Mouse (Mus musculus) stomach, embryonic 15.5 days (tissue): ENCODE data around the gene Ttc7b. TPM values are rescaled to one million over a fixed set of nuclear protein-coding genes. Genes with fewer than 3 reads are reported as not detected.

Experiments
- ATAC-seq: fragments of 200-750 bp; cut with Nextera tagmentation; 2 replicates; pipeline ENCODE4 v1.8.0; 2017; ENCODE audit warnings: low read depth, moderate number of reproducible peaks, moderate TSS enrichment; ENCODE audit not compliant: insufficient read depth, low FRiP score
- H3K27ac ChIP-seq: fragments of 300-500 bp; sonication (generic); 2 replicates; pipeline ENCODE4 v1.5.1; 2015; ENCODE audit warnings: mild to moderate bottlenecking, inconsistent platforms
- H3K27me3 ChIP-seq: fragments of 300-500 bp; sonication (generic); replicated peaks from 2 replicates; pipeline ENCODE4 v1.6.1; 2015; ENCODE audit warnings: inconsistent platforms
- H3K36me3 ChIP-seq: fragments of 300-500 bp; sonication (generic); 2 replicates; pipeline ENCODE4 v1.6.1; 2015; ENCODE audit warnings: inconsistent platforms
- H3K4me1 ChIP-seq: fragments of 300-500 bp; sonication (generic); 2 replicates; pipeline ENCODE4 v1.6.1; 2015; ENCODE audit warnings: inconsistent platforms
- H3K4me2 ChIP-seq: fragments of 300-500 bp; sonication (generic); 2 replicates; pipeline ENCODE4 v1.6.1; 2015; ENCODE audit warnings: mild to moderate bottlenecking, inconsistent platforms
- H3K4me3 ChIP-seq: fragments of 300-500 bp; sonication (generic); replicated peaks from 2 replicates; pipeline ENCODE4 v1.5.1; 2015; ENCODE audit warnings: inconsistent platforms
- H3K9ac ChIP-seq: fragments of 300-500 bp; sonication (generic); 2 replicates; pipeline ENCODE4 v1.6.1; 2015; ENCODE audit warnings: inconsistent platforms
- H3K9me3 ChIP-seq: fragments of 300-500 bp; sonication (generic); 2 replicates; pipeline ENCODE4 v1.6.1; 2016; ENCODE audit warnings: inconsistent platforms
- WGBS: fragments of 180-500 bp; shearing (Covaris S2); methylation state at CpG from one replicate; pipeline ENCODE4 v1.1.7; 2015; 5-methylcytosine and 5-hydroxymethylcytosine counted together
- polyA plus RNA-seq: library from polyadenylated mRNA; unstranded; fragments of >200 nt; fragmentation: Nextera tagmentation; extraction: Ambion mirVana; gene quantifications from 2 replicates; pipeline ENCODE4 v1.2.1, GENCODE M21; 2015

Ttc7b gene
- polyA plus RNA-seq, 1 experiment from 2014 or later, result 5.4 TPM

GRCm38 (mm10) chr12:100391890-100392289, 128.7 kb downstream of the Ttc7b start:
- no peak overlapping the region for H3K4me2 ChIP-seq
- no peaks in the 10 kb centered on the region for H3K4me1 ChIP-seq
- 82% methylated on average over 9 of the region's 9 CpGs for WGBS
- H3K27ac ChIP-seq, result no peak overlapping the region
- no peak for ATAC-seq
- no peaks in the 10 kb centered on the region for H3K27me3 ChIP-seq
- H3K4me3 ChIP-seq, result no peak overlapping the region
- H3K9ac ChIP-seq, result no peak overlapping the region
- no peaks in the 10 kb centered on the region for H3K9me3 ChIP-seq
- H3K36me3 ChIP-seq, result no peaks in the 10 kb centered on the region

- Histone ChIP-seq H3K27ac (no peak overlapping the region), H3K4me3 (no peak overlapping the region), H3K36me3 (0 out of 2 replicates have a peak, but pooled peaks cover 3% of the 10 kb centered on the region), H3K27me3 (no peaks in the 10 kb centered on the region), H3K4me2 (no peak overlapping the region), H3K9ac (no peak overlapping the region), H3K9me3 (no peaks in the 10 kb centered on the region), H3K4me1 (no peaks in the 10 kb centered on the region)
- 78% methylated on average over 12 of the region's 12 CpGs for WGBS
- ATAC-seq, result no peak
These were observed 130.5 kb downstream of the Ttc7b start for GRCm38 (mm10) chr12:100389878-100390710.

DNA sequence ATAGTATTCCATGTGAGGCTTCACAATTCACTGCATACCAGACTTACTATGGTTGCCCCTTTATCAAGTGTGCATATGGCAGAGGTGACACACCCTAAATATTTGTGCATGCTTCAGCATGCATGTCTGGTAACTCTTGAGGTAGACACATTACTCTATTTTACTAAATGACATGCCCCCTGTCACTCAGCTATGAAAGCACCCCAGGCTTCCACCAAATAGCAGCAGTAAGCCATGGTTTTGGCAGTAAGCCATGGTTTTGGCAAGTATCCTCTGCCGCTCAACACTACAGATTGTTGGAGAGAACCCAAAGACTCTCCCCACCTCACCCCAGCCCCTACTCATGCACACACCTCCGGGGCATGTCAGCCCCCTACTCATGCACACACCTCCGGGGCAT, 134.4 kb downstream of the Ttc7b start:
- Histone ChIP-seq H3K4me1 (no peaks in the 10 kb centered on the region), H3K27ac (no peak overlapping the region), H3K9ac (no peak overlapping the region), H3K4me2 (no peak overlapping the region), H3K9me3 (no peaks in the 10 kb centered on the region), H3K27me3 (no peaks in the 10 kb centered on the region), H3K4me3 (no peak overlapping the region), H3K36me3 (0 out of 2 replicates have a peak, but pooled peaks cover 5% of the 10 kb centered on the region)
- 57% methylated on average over 3 of the region's 3 CpGs for WGBS
- no peak for ATAC-seq

DNA sequence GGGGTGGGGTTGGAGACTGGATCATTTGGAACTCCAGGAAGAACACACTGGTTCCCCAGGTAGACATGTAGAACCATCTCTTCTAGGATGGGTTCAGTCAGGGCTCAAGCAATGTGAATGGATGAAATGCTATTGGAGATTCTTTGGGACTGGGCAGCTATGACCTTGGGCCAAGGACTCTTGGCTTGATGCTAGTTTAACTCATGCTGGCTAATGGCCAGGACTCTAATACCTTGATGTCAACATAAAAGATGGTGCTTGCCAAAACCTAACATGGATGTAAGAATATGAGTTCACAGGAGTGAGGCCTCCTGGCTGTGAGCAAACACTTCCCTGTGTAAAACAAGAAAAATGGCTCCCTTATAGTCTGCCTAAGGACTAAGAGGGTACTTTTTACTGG, 138.1 kb downstream of the Ttc7b start:
- Histone ChIP-seq H3K27ac (no peak overlapping the region), H3K9me3 (no peaks in the 10 kb centered on the region), H3K4me1 (no peaks in the 10 kb centered on the region), H3K27me3 (no peaks in the 10 kb centered on the region), H3K36me3 (0 out of 2 replicates have a peak, but pooled peaks cover 5% of the 10 kb centered on the region), H3K9ac (no peak overlapping the region), H3K4me2 (no peak overlapping the region), H3K4me3 (no peak overlapping the region)
- ATAC-seq, result no peak

GRCm38 (mm10) chr12:100381941-100382340, 138.7 kb downstream of the Ttc7b start:
- Histone ChIP-seq H3K4me3 (no peak overlapping the region), H3K9me3 (no peaks in the 10 kb centered on the region), H3K4me2 (no peak overlapping the region), H3K27ac (no peak overlapping the region), H3K36me3 (0 out of 2 replicates have a peak, but pooled peaks cover 5% of the 10 kb centered on the region), H3K9ac (no peak overlapping the region), H3K4me1 (no peaks in the 10 kb centered on the region), H3K27me3 (no peaks in the 10 kb centered on the region)
- 61% methylated on average over 6 of the region's 6 CpGs for WGBS
- ATAC-seq, result no peak

DNA sequence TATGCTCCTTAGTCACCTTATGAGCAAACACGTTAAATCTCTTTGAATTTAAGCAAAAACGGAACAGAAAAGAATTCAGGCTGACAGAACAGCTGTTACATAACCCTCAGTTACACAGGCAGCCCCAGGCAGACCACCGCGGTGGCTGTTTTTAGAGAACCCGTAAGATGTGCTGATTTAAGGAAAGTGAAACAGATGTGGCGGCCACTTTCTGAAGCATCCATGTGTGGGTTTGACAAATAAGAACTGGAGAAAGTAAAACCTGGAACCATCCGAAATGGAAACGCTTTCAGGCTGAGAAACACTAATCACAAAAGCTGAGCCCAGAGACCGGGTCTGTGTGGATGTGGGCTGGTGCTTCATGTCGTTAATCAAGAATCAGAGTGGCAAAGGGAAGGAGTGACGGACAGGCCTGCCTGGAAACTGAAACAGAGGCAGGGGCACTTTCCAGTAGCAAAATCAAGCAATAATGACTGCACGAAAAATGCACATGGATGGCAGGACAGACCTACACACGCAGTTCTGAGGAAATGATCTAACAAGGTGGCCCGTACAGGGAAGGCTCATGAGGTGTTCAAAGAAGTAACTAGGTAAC, 139.8 kb downstream of the Ttc7b start:
- H3K9me3 ChIP-seq, result no peaks in the 10 kb centered on the region
- WGBS, result 65% methylated on average over 14 of the region's 14 CpGs
- no peaks in the 10 kb centered on the region for H3K27me3 ChIP-seq
- H3K9ac ChIP-seq, result no peak overlapping the region
- H3K4me1 ChIP-seq, result no peaks in the 10 kb centered on the region
- no peak for ATAC-seq
- H3K4me3 ChIP-seq, result no peak overlapping the region
- H3K4me2 ChIP-seq, result no peak overlapping the region
- H3K27ac ChIP-seq, result no peak overlapping the region
- H3K36me3 ChIP-seq, result 0 out of 2 replicates have a peak, but pooled peaks cover 5% of the 10 kb centered on the region

DNA sequence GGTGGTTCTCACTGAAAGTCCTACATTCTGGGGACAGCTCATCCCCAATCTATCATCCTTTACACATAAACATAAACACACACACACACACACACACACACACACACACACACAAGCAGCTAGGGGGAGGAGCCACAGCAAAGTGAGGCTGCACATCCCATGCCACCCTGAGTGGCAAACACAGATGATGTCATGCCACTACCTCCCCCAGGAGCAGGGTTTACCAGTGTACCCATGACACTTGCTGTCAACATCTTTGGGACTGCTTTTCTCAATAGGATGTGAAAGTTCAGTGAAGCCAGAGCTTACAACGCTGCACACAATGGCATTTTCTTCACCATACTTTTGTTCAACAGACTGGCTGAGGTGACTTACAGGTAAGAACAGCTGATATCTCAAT, 140.8 kb downstream of the Ttc7b start:
- no peak for ATAC-seq
- Histone ChIP-seq H3K4me2 (no peak overlapping the region), H3K27me3 (no peaks in the 10 kb centered on the region), H3K4me1 (no peaks in the 10 kb centered on the region), H3K4me3 (no peak overlapping the region), H3K9me3 (no peaks in the 10 kb centered on the region), H3K9ac (no peak overlapping the region), H3K27ac (no peak overlapping the region), H3K36me3 (no peaks in the 10 kb centered on the region)
- 76% methylated on average over 1 of the region's 1 CpGs for WGBS

- Histone ChIP-seq H3K4me3 (no peak overlapping the region), H3K4me2 (no peak overlapping the region), H3K9me3 (no peaks in the 10 kb centered on the region), H3K4me1 (no peaks in the 10 kb centered on the region), H3K9ac (no peak overlapping the region), H3K27ac (no peak overlapping the region), H3K36me3 (no peaks in the 10 kb centered on the region), H3K27me3 (no peaks in the 10 kb centered on the region)
- WGBS, result 75% methylated on average over 2 of the region's 2 CpGs
- no peak for ATAC-seq
These were observed 142.4 kb downstream of the Ttc7b start for GRCm38 (mm10) chr12:100378266-100378665.

- Histone ChIP-seq H3K27ac (no peak overlapping the region), H3K4me1 (no peaks in the 10 kb centered on the region), H3K9ac (no peak overlapping the region), H3K4me2 (no peak overlapping the region), H3K9me3 (no peaks in the 10 kb centered on the region), H3K36me3 (no peaks in the 10 kb centered on the region), H3K4me3 (no peak overlapping the region), H3K27me3 (no peaks in the 10 kb centered on the region)
- 56% methylated on average over 1 of the region's 1 CpGs for WGBS
- no peak for ATAC-seq
These were observed 142.8 kb downstream of the Ttc7b start for GRCm38 (mm10) chr12:100377791-100378190.

GRCm38 (mm10) chr12:100375801-100376200, 144.8 kb downstream of the Ttc7b start:
- Histone ChIP-seq H3K36me3 (peaks cover 7% of the 10 kb centered on the region; the same call in 1 of the 2 replicates), H3K9ac (no peak overlapping the region)

GRCm38 (mm10) chr12:100372785-100373184, 147.8 kb downstream of the Ttc7b start:
- Histone ChIP-seq H3K36me3 (peaks cover 13% of the 10 kb centered on the region; the same call in 1 of the 2 replicates), H3K27me3 (no peaks in the 10 kb centered on the region), H3K9me3 (no peaks in the 10 kb centered on the region), H3K4me1 (no peaks in the 10 kb centered on the region), H3K4me2 (no peak overlapping the region), H3K4me3 (no peak overlapping the region), H3K9ac (no peak overlapping the region), H3K27ac (no peak overlapping the region)
- no peak for ATAC-seq
- 74% methylated on average over 7 of the region's 7 CpGs for WGBS

More at GRCm38 (mm10) chr12:100375801-100376200, 144.8 kb downstream of the Ttc7b start:
- H3K4me2 ChIP-seq, result no peak overlapping the region
- no peaks in the 10 kb centered on the region for H3K4me1 ChIP-seq
- H3K27me3 ChIP-seq, result no peaks in the 10 kb centered on the region
- H3K27ac ChIP-seq, result no peak overlapping the region
- 71% methylated on average over 8 of the region's 8 CpGs for WGBS
- no peaks in the 10 kb centered on the region for H3K9me3 ChIP-seq
- H3K4me3 ChIP-seq, result no peak overlapping the region
- ATAC-seq, result no peak

DNA sequence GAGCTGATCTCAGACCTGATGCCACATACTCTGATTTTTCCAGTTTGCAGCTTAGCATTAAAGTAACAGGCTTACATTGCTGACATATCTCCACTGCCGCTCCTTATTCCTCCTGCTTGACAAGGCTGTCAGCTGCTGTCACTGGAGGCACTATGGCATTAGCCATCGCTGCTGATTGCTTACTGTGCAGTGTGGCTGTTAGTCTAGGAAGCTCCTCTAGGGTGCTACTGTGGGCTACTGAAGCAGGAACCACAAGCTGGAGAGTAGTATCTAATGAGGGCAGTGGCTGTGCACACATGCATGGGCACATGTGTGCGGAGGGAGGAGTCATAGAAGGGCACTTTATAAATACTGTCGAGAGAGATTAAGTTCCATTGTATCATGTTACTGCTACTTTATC, 148.6 kb downstream of the Ttc7b start:
- Histone ChIP-seq H3K27ac (no peak overlapping the region), H3K4me3 (no peak overlapping the region), H3K4me2 (no peak overlapping the region), H3K36me3 (peaks cover 13% of the 10 kb centered on the region; the same call in 1 of the 2 replicates), H3K27me3 (no peaks in the 10 kb centered on the region), H3K9me3 (no peaks in the 10 kb centered on the region), H3K4me1 (no peaks in the 10 kb centered on the region), H3K9ac (no peak overlapping the region)
- no peak for ATAC-seq
- 73% methylated on average over 4 of the region's 4 CpGs for WGBS
